Mouse (Mus musculus) adipocyte (in vitro differentiated cells): Measurements from ENCODE around the gene Uhrf1bp1.

Source experiments
- DNase-seq: peaks from one replicate; pipeline ENCODE4 v3.0.0-alpha.2; 2016; ENCODE audit warnings: low spot score

The Uhrf1bp1 gene

DNA sequence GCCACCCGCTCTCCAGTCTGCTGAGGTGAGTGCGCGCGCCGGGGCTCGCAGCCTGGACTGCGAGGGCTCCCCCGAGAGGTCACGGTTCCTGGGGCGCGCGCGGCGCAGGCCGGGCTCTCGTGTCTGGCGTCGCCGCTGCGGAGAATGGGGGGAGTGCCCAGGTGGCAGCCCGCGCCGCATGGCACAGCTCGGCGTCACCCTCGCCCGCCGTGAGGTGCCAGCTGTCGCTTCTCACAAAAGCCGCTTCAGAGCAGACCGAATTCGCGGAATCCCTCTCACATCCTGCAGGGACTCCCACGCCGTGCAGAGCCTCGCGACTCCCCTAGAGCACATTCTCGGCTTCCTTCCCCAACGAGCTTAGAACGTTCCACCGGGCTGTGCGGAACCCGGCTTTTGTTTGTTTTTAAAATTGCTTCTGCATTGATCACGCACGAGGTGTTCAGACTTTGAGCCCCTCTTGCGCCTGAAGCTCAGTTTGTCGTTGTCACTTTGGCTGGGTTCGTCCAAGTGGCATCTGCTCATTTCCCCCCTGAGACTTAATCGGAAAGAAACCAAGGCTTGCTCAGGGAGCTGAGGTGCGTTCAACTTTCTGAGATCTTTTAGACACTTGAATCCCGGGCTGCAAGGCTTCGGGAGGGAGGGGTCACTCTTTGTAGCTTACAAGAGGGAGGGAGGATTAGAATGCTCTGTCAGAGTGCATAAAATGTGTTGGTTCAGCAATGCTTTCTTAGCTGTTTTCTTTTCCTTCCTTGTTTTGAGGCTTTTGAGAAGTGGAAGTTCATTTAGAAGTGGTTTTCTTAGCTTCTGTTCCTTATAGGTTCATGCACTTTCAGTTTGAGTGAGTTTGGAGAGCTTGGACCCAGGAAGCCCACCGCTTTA is 53.6 kb downstream of the Uhrf1bp1 start, which contains the start of gene Taf11:
TSS of gene Taf11 (minus strand) at position 223 of the 879 bp plus-strand sequence.
- peak; percentile 58 for DNase-seq

DNA sequence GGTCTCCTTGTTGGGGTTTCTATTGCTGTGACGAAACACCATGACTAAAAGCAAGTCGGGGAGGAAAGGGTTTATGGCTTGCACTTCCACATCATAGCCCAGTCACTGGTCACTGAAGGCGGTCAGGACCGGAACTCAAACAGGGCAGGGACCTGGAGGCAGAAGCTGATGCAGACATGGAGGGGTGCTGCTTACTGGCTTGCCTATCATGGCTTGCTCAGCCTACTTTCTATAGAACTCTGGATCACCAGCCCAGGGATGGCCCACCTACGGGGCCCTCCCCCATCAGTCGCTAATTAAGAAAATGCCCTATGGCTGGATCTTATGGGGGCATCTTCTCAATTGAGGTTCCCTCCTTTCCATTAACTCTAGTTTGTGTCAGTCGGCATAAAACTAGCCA is 55.1 kb downstream of the Uhrf1bp1 start:
- DNase-seq = no peak

DNA sequence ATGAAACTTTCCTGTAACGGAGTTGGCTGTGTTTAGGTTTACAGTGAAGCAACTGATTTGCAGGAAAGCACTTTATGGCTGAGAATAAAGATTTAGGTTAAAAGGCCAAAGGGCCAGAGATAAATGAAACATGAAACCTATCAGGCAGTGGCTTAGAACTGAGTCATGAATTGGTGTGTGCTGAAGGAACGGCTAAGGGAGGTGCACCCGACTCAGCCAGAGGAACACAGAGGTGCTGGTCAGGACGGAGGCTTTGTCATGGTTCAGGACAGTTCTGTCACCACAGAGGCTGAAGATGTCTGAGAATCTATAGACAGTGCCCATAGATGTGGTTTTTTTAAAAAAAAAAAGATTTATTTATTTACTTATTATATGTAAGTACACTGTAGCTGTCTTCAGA is 58.5 kb downstream of the Uhrf1bp1 start:
- no peak for DNase-seq

DNA sequence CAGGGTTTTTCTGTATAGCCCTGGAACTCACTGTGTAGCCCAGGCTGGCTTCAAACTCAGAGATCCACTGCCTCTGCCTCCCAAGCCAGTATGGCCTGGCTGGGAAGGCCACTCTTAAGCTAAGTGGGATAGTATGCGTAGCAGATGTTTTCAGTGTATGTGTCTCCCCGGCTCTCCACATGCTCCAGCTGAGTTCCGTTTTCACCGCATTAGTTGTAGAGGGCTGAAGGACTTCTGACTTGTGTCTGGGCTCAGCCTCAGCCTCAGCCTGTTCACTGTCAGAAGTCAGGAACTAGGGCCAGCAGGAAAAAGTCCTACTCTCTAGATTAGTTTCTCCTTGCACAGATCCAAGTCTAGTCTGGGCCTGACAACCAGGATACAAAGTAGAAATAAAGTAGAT is 60.1 kb downstream of the Uhrf1bp1 start:
- DNase-seq = no peak

DNA sequence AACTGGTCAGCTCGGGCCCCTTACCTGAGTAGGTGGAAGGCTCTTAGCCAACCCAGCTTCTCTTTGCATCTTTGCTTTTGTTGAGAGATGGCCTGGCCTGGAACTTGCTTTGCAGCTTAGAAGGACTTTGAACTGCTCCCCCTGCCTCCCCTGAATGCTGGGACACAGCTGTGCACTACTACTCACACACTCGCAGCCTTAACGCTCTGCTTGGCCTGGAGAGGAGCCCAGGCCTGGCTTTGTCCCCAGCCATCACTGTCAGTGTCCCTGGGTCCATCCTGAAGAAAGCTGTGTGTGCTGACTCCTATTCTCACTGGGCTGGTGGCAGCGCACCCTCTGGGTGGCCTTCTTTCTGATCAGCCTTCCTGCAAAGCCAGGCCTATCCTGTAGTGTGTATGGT is 64.4 kb downstream of the Uhrf1bp1 start:
- peak; percentile 59 for DNase-seq

DNA sequence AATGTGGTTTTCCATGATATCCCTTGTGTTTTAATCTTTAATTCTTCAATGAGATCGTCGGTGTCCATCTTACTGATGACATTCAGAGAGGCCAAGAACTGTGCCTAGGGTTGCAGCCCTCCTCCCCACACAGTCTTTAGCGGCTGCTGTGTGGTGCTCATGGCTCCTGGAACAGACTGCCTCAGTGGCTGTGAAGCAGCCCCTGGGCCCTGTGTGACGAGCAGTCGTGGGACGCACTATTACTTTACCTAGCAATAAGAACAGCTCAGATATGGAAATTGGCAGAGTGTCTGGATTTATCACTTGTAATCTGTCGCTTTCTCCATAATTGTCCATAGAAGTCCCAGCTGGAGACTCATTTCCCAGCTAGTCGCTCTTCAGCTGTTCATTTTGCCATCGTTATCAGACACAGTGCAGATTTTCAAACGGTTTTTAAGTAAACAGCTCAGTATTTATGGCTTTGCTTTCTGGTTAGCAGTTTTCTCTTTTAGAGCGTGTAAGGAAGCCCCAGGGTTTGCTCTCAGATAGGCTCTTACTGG is 66.0 kb downstream of the Uhrf1bp1 start:
- no peak for DNase-seq

DNA sequence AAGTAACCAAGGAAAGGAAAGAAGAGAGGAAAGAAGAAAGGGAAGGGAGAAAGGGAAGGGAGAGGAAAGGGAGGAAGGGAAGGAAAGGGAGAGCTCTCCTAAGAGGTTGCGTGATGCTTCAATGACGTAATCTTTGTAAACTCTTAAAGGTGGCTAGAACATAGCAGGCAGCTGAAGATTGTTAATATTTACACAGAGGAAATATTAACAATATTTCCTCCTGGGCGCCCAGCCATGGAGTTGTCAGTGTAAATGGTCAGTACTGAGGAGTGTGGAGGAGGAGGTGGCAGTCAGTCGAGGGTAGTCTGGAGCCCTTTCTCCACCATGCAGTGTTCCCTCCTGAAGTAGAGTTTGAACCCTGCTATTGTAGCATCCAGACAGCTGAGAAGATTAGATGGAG is 68.8 kb downstream of the Uhrf1bp1 start:
- no peak for DNase-seq

DNA sequence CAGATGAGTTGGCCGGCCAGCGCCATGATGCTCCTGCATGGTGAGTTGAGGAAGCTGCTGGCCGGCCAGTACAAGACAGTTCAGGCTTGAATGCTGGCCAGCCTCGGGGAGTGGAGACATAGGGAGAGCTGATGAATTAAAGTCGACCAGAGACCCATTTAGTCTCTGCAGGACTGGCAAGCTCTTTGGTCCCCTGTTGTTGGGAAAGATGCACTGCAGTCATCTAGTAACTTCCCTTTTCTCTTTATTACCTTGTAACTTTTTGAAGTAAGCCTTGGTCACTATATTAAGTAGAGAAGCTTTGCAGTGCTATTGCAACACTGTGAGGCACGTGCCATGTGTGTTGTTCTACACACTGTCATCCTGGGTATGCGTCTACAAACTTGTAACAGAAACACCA is 69.3 kb downstream of the Uhrf1bp1 start:
- DNase-seq = no peak

DNA sequence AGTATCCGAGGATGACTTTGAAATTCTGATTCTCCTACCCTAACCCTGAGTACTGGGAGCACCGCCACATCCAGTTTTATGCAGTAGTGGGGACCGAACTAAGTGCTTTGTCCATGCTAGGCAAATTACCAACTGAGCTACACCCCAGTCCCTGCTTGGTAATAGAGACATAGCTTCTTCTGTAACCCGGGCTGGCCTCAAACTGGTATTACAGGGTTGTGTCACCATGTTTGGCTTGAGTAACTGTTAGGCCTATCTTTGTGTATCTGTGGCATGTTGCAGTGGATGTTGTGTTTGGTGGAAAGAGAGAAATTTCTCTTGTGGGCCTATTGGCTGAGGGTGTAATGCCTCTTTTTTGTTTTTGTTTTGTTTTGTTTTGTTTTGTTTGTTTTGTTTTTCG is 74.0 kb downstream of the Uhrf1bp1 start:
- peak; percentile 69 for DNase-seq

DNA sequence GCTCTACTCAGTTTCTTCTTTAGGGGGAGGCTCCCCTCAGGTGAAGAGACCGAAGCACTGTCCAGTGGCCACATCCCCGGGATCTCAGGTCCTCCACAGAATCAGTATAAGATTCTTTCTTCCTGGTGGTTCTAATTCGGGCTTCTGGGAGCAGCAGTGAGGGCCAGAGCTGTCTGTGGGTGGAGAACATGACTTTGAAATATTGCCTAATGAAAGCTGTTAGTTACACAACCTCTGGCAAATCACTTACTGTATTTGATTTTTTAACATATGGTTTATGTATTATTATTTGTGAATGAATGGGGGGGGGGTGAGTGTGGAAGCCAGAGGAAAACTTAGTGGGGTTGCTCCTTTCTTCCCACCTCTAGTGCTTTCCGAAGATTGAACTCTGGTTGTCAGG is 75.6 kb downstream of the Uhrf1bp1 start:
- DNase-seq = no peak

DNA sequence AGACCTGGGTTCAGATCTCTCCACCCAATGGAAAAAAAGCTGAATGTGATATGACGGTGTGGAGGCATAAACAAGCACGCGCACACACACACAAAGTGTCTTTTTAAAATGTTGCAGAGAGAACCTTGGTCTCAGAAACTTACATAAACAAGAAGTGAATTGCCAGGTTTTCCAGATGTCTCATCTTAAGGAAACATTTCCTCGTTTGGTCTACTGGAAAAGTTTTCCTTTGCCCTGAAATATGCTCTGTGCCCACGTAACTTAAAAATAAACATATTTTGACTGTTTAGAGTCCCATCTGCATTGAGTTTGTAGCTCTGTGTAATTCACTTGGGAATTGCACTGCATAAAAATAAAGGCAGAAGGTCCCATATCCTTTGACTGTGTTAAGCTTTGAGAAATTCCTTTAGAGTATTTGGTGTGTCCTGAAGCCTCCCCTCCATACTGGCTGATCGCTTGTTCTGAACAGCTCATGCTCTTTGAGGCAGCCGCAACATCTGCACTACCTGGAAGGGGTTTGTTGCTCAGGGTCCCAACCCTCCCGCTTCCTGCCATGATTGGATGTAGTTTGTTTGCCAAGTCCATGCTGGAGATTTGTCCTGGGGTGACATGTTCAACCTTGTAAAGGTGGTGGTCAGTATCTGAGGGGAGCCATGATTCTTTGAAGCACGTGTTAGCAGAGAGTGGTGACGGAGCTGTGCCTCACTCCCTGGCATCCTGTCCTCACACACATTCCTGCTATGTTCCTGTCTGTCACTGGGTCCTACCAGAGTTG is 78.1 kb downstream of the Uhrf1bp1 start:
- peak; percentile 75 for DNase-seq

DNA sequence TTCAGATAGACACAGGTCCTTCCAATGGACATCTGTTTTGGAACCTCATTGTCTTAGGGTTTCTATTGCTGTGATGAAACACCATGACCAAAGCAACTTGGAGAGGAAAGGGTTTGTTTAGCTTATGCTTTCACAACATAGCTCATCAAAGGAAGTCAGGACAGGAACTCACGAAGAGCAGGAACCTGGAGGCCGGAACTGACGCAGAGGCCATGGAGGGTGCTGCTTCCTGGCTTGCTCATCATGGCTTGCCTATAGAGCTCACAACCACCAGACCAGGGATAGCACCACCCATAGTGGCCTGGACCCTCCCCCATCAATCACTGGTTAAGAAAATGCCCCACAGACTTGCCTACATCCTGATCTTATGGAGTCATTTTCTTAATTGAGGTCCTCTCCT is 78.8 kb downstream of the Uhrf1bp1 start:
- DNase-seq = no peak

DNA sequence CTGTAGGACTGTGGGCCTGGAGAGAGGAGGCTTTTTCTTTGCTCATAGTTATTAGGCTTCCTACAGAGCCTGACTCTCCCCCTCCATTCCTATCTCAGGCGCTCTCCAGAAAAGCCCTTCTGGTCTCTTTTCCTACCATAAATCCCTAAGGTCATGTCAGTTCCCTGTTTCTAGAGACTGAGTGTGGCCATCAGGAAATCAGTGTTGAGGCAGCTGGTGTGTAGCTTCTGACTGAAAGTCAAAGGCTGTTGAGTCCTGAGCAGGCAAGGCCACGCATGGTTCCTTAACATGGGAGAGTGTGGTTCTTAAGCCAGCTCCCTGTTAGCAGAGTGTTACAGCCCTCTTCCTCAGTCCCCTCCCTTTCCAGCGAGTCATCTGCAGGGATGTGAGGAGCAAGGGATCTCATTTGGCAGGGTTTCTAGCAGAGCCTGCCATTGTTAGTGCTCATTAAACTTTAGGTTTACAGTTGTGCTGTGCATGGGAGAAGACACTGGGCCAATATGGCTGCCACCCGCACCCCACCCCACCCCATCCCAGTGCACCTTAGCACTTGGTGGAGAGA is 80.9 kb downstream of the Uhrf1bp1 start:
- no peak for DNase-seq

DNA sequence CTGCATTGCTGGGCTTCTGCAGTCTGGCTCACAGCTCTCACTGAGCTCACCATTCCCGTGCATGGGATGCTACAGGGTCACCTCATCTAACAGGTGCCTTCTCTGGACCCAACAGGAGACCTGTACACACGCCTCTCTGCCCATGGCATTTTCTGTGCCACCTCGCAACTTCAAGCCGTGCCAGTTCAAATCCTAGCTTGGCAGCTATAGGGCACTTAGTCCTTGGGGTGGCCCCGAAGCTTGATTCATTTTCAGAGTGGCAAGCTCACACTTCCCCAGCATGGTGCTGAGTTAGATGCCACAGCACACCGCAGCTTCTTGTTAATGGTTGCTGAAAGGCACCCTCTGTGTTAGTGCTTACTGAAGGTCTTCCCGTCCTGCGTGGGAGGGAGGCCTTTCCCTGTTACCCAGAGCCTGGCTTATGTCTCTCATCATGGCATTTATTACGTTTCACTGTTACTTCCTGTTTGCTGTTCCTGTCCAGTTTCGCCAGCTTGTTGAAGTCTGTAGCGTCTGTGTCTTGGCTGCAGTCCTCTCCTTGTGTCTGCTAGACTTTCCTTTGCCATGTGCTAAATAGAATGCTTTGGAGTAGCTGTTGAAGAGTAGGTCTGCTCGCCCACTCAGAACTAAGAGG is 82.0 kb downstream of the Uhrf1bp1 start:
- no peak for DNase-seq

DNA sequence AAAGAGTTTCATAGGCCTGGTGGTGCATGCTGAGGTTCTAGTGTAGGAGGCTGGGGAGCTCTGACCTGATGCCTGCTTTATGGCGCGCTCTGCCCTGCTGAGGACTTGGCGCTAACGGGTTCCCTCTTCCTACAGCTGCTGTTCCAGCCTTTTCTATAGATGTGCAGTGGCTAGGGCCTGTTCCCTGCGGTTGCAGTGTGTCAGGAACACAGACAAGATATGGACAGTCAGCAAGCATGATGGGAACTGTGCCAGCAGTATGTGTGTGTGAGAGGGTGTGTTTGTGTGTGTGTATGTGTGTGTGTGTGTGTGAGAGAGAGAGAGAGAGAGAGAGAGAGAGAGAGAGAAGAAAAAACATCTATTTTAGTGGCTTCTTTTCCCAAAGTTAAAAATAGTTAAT is 82.8 kb downstream of the Uhrf1bp1 start:
- no peak for DNase-seq

DNA sequence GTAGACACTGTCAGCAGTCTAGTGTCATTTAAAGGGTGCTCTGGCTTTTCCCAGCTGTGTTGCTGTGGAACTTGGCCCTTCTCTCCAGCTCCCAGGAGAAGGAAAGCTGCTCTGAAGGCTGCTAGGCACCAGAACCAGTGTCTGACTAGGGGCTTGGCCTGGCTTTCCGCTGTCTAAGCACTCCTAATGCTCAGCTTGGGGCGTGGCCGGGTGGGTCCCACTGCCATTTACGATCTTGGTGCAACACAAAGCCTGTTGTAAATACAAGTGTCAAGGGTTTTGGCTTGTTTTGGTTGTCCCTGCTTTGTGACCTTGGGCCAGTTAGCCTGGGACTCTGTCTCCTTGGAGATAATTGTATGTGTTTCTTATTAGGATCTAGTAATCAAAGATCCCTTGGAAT is 84.1 kb downstream of the Uhrf1bp1 start:
- no peak for DNase-seq

DNA sequence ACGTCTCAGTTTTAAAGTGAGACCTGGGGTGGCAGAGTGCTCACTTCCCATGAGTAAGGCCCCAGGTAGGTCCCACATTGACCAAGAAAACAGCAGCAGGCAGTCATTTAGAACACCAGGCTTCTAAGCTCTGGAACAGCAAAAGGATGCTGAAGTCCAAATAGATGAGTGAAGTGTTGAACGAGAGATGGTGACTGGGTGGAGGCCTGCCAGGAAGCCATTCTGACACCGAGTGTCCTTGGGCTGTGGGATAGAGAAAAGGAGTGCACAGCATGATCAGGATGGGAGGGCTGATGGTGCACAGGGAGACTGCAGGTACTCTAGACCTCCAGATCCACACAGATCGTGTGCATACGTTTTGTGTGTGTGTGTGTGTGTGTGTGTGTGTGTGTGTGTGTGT is 84.9 kb downstream of the Uhrf1bp1 start:
- no peak for DNase-seq

DNA sequence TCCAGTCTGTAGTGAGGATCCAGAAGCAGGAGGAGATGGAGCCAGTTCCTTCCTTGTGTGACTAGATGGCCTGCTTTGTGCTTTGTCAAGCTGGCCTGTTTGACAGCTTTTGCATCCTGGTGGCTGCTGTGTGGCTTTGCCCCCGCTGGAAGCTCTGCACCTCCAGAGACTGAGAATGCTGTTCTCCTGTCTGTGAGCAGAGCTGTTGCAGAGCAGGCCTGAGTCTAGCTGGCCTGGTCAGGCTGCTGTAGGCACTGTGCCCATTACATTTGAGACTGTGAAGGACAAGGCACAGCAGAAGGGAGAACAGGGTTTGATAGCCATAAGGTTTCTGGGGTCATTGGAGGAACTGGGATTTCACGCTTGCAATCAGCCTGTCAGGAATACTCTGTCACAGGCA is 85.5 kb downstream of the Uhrf1bp1 start:
- DNase-seq = peak; percentile 66

DNA sequence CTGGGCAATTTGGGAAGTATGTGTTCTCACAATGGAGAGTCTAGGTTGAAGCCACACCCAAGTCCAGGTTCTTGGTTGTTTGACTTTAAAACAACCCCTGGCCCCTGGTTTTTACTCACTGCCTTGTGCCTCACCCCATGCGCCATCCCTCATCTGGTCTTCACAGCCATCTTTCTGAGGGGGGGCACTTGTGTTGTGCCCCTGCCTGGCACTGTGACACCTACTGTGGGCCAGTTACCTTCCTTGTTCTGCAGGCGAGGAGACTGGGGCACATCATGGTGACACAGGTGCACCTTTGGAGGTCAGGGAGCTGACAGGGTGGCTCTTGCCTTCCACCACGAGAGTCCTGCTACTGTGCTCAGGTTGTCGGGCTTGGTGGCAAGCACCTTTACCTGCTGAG is 85.9 kb downstream of the Uhrf1bp1 start:
- DNase-seq = no peak

DNA sequence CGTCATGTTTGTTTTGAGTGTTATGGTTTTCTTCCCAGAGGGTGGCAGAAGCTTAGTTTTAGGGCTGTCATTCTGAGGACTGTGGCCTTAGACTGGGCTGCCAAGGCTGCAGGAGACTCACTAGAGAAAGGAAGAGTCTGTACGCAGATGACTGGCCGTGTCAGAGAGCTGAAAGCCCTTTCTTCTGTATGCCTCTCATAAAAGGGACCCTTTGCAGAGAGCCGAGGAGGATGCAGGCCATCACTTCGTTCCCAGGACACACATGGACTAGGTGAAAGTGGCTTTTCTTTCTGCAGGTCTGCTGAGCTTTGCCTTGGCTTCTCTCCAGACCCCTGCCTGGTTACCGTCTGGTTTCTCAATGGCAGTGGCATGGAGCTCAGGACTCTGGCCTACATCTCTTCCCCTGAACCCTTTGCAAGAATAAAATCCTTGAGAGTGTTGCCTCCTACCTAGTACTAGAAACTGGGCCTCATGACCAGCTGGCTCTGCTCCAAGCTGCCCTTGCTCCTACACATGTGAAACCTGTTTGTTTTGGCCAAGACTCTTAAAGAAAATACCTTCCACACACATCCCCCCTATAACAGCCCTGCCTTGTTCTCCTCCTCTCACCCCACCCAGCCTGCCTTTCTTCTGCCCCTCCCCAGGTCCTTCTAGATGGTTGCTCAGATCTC is 89.4 kb downstream of the Uhrf1bp1 start:
- peak; percentile 96 for DNase-seq

DNA sequence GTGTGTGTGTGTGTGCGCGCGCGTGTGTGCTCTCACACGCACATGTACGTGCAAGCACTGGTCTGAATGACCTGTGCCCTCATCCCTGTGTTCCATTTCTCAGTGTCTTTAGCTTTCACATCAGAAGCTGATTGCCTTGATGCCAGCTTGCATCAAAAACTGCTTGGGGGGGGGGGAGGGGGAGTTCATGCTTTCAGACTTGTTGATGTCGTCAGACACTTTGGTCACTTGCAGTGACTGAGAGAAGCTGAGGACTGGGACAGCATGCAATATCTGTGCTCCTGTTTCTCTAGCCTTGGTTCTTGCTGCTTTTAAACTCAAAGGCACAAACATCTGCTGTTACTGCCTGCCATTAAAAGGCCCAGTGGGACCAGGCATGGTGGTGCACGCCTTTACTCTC is 90.1 kb downstream of the Uhrf1bp1 start:
- peak; percentile 76 for DNase-seq

DNA sequence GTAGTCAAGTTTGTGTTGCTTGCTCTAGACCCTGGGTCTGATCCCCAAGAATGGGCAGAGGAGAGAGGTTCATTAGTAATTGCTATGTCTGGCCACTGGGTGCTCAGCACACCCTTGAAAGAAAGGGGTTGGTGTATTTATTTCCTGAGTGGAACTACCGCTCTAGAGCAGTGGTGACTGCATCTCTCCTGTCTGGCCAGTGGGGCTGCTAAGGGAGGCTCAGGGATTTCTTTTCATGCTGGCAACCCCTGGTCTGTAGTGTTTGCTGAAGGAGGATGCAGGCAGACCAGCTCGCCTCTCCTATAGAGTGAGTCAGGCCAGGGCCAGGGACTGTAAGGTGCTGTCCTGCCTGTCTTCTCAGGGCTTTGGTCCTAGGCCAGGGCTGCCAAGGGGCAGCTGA is 90.9 kb downstream of the Uhrf1bp1 start:
- DNase-seq = no peak
